Mouse (Mus musculus): Measurements from ENCODE around the gene Wnk2.

Gene Wnk2

DNA sequence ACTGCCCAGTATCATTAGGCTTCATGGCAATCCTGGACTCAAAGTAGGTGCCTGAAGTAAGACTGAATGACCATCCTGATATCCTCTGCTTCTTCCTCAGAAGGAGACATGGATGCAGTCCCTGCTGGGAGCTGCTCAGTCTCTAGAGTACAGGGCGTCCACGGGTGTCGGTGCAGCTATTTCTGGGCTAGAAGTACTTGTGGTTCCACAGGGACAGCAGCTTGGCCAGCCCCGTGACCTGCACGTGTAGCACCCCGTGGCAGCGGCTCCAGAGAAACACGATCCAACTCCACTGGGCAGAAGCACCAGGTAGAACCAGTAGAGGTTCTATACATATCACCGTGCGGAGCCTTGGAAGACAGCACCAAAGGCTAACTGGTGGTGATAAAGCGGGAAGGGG, 13.3 kb downstream of the Wnk2 start:
- DNase-seq = no peak

DNA sequence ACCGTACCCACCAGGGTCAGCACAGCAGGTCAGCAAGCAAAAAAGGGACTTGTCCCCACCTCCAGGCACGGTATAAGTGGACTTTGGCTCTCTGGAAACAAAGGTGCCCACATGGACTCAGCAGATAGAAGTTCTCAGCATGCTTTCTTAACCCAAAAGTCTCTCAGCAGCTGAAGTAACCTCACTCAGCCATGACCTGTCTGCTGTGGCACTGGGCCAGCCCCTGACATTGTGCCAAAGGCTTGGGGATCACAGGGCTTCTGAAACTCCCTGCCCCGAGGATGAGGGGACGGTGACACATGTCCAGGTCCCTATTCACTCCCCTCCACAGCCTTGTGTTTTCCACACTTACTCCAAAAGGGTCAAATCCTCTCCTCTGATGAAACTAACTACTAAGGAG, 14.7 kb downstream of the Wnk2 start:
- DNase-seq = no peak

DNA sequence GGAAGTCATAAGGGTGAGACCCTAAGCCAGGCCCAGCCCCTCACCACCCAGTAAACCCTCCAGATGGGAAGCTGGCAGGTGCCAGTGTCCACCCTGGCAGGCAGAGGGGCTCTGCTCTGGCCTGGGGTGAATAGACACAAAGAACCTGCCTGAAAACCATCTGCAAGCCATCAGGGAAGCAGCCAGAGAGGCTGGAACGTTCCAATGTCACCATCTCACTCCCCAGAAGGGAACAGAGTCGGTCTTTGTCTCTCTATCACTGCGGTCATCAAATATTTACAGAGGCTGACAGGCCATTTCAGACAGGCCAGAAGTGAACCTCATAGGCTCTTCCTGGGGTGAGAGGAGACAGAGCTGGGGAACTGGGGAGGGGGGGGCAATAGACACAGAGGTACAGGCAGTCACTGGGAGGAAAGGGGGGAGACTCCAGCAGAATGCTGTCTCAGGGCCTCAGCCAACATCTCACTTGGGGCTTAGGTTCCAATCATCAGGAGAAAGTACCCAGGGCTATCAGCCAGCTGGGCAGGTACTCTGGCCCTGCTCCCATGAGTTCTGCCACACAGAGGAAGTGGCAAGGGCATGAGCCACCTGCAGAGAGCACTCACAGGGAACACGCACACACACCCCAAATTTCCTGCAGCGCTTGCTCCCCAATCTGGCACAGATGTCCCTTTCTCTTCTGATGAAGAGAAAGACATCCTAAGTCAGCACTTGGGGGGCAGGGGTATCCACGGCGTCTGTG, 15.7 kb downstream of the Wnk2 start:
- no peak for DNase-seq

DNA sequence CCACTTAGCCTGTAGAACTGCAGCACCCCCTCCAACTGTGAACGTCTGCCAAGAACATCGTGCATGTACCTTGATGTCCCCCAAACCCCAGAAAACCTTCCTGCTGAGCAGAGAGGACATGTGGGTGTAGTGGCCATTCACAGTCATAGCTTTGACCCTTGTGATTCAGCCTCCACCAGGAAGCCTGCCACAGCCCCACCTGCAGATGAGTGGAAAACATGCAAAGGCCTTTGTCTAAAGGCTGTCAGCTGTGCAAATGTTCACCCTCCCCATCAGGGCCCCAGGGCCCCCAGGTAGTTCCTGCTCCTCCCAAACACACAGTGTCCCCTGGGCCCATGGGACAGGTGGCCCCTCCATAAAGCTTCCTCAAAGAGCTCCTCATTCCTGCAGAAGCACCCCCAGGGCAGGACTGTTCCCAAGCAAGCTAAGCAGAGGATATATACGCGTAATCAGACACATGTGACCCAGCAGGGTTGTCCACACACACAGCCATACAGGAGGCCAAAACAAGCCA, 16.4 kb downstream of the Wnk2 start:
- no peak for DNase-seq

DNA sequence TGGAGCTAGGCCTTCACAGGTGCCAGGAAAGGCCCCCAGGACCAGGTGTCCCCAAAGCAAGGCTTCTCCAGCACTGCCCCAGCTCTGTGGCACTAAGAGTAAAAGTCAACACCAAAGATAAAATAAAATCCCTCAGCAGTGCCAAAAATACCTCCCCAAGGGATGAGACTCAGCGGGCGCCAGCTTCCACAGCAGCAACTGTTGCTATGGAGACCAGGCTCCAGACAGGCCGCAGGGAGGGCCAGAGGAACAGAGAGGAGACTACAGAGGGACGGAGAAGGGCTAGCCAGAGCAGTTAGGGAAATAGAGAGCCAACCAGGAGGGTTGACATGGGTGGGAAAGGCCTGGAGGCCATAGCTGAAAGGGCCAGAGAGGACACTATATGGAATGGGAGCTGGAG, 18.0 kb downstream of the Wnk2 start:
- peak; percentile 68 for DNase-seq

DNA sequence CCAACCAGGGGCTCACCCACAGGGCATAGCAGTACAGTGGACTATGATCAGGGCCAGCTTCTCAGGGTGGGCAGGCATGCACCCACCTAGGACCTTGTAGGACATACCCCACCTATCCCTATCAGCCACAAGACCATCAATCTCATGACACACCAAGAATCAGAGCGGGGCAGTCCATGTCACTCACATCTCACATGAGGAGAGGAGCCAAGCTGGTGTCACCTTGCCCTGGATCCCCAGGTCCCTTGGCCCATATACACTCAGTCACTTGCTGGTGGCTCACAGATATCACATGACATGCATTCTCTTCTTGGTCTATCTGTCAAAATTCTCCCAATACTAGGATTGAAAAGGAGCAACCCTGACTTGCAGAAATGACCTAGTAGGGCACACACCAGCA, 18.7 kb downstream of the Wnk2 start:
- no peak for DNase-seq

DNA sequence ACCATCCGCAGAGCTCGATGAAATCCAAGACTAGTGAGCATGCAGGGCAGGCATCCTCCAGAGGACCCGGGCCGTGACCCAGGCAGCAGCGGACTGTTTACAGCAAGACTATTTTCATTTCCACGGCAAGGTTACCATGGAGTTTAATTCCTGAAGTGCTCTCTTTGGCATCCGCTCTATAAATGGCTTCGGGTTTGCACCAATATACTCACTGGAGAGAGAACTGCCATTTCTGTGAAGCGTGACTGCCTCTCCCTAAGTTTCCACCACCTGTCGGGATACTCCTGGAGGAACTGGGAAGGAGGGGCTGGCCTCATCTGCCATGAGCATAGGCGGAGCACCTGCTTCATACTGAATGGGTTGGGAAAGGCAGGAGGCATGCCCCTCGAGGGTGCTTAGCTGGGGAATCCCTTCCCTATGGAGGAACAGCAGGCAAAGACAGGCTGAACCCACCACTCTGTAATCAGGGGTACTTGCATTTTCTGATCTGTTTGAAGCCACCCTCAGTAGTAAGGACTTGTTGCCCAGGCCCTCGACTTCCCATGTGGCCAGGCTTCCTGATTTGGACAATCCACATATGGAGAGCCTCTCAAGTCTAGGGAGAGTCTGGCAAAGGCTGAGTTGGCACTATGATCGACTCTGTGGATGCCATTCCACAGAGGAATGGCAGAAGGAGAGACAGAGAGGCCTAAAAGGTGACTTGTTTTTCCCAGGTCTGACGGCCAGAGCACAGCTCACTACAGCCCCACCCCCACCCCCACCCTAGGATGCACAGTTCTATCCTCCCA, 19.8 kb downstream of the Wnk2 start:
- peak; percentile 43 for DNase-seq

DNA sequence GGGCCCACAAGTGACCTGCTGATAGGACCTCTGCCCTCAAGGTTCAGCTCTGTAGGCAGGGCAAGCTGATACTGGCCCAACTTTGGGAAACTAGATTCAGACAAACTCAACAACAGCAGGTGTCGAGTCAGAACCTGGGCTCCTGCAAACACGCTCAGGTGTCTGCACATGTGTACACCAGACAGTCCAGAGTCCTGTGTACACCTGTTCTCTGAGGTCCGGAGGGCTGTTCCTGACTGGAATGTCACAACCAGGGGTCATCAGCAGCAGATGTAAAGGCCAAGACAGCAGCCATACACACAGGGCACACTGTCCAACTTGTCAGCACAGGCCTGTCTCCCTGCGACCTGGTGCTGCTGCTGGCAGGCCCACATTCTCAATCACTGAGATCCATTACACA, 25.7 kb downstream of the Wnk2 start:
- no peak for DNase-seq

DNA sequence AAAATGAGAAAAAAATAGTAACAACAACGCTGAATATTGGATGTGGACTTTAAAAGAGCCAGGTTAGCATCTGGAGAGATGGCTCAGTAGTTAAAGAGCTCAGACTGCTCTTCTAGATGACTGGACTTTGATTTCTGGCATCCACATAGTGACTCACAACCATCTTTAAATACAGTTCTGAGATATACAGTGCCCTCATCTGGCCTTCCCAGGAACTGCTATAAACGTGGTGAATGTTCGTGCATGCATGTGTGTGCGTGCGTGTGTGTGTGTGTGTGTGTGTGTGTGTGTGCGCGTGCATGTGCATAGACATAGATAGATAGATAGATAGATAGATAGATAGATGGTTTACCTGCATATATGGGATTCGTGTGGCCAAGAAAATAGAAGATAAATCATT, 30.3 kb downstream of the Wnk2 start:
- DNase-seq = no peak

DNA sequence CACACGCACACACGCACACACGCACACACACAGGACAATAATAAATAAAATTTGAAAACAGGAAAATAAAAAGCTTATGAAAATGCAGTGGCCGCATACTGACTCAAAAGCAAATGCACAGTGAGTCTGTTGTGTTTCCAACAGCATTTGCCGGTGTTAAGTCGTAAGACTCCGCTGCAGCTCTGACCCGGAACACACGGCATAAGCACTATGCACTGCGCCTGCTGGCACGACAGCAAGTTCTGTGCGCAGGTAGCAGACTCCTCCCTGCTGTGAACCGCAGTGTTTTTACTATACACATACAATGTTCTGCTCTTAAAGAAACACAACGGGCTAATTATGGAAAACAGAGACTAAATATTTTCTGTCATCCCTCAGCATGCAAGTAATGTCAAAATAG, 32.9 kb downstream of the Wnk2 start:
- no peak for DNase-seq

DNA sequence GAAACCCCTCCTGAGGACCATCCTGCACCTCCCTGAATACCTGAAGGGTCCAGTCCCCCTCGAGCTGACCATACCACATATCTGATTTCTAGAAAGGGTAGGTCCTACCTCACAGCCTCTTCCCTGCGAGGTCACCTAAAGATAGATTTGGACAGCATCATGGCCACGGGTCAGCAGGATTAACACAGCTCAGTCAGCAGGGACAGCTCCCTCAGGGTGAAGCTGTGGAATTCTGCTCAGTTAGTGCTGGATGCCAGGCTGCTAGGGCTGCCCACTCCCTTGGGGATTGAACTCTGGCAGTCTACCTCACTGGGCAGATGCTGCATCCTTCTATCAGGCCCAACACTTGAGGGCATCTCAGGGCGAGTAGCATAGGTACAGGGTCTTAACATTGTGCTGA, 33.7 kb downstream of the Wnk2 start:
- no peak for DNase-seq

DNA sequence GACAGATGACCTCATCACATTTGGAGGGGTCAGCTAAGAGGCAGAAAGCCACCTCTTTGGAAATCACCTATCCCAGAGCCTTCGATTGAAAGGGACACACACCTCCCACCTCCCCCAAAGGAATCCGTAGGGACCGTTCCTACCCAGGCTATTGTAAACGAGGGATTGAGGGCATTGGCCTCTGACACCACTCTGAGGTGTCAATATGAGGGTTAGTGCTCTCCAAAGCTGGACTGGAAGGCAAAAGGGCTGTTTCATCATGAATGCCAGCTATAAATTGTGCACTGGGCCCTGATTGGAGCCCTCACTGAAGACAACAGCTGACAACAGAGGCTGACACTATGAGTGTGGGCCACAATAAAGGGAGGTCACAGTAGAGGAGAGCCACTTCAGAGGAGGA, 34.5 kb downstream of the Wnk2 start:
- DNase-seq = no peak

DNA sequence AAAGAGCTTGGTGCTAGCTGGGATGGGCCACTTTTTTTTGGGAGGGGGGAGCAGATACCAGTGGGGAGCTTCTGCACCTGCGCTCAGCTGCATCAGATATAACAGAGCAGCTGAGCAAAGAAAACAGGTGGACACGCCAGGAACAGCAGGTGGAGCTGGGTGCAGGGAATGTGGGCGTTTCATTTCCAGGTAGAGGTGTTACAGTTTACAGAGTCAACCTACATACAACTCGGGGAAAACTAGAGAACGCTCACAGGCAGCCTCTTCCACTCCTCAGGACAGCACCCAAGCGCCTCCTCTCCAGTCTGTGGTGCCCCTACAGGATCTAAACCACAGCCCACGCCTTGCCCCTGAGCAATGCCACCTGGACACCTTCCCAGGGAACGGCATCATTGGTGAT, 35.2 kb downstream of the Wnk2 start:
- DNase-seq = no peak

DNA sequence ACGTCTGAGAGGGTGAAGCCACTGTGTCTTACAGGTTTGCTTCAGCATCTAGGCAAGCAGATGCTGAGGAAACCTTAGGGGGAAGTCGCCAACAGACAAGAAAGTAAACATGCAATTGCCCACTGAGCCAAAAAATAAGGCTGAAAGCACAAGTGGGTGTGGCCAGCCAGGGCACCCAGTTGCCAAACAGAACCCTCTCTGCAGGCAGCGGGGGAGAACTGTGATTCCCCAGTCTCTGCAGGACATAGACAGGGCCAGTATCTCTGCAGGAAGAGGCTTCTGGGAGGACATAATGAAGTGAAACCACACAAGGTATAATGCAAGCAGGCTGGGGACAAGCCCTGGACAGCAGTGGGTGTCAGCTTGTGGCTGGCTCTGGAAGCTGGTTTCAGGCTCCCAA, 38.1 kb downstream of the Wnk2 start:
- DNase-seq = no peak

DNA sequence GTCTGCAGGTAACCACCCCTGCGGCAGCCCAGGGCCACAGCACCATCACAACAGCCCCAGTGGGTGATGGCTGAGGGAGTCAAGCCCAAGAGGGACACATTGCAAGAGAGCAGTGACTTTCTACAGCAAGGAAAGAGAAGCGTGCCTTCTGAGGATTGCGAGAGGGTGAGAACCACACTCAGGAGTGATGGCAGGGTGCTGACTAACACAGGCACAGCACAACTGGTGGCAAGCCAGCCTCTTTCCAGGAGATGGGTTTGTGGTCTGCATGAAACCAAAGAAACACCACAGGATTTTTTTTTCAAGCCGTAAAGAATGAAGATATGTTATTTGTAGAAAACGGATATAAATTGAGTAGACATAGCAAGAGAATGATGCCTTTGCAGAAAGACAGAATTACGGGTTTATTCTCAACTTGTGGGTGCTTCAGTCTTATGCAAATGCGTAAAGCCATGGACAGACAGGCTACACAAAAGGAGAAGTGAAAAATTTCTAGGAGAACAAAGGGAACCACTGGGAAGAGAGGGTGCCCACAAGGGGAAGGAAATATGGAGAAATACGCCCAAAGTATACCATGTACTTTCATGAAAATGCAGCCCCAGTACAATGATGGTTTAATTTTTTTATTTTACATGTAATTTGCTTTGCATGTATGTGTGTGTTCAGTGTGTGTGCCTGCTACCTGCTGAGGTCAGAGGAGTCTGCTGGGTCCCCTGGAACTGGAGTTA, 39.5 kb downstream of the Wnk2 start:
- DNase-seq = no peak

DNA sequence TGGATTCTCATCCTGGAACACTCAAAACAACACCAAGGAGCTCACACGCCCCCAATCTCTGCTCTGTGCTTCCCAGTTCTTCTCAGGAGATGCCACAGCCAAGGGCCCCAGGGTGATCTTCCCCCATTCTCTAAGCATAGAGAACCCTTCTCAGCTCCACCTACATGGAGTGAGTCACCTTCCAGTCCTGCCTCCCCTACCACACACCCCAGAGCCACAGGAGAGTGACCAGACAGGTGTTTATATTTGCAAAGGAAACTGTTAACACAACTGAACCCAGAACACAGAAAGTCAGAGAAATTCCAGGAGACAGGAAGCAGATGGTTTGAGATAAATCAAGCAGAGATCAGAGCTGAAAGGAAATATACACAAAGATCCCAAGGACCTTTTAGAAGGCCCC, 43.9 kb downstream of the Wnk2 start:
- no peak for DNase-seq

DNA sequence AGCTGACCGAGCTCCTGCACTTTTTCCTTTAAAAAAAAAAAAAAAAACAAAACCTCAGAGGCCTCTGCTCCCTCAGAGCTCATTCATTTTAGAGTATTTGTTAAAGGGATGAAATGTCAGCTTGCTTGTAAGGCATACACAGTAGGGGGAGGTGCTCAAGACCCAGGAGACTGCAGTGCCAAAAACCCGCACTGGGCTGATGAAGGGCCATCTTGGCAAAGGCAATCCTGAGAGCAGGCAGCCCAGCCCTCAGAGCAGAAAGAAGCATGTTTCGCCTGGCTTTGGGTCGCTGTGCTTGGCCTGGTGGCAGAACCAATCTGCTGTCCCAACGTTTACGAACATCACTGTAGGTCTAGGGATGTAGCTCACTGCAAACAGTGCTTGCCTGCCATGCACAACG, 44.6 kb downstream of the Wnk2 start:
- DNase-seq = no peak

DNA sequence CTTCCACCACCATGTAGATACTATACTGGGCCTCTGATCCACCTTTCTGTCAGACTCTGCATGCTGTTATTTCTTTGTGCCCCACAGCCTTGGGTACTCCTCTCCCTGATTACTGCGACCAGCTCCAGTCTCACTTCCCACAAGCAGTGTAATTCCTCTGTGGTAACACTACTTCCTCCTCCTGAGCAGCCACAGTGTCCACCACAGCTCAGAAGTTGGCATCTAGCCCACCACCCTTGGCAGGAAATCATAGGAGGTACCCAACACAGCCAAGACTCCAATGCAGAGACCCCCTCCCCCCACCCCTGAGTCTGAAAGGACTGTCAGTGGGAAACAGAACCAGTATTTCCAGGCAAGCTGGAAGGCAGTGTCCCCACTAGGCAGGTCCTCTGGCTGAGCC, 47.4 kb downstream of the Wnk2 start:
- peak; percentile 75 for DNase-seq

DNA sequence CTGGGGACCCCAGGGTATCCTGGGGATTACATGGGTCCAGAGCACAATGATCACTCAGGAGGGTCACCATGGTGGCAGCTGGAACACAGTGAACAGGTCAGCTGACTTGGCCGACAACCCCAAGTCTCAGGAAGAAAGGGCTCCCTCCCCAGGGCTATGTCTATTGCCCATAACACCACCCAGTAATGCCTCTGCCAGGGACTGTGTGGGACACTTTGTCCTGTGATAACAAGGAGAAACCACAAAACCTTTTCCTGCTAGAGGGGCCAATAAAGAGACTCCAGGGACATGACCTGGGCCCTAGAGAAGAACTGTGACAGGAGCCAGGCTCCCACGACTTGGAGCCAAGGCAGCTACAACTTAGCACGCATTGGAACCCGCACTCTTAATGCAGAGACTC, 51.0 kb downstream of the Wnk2 start:
- DNase-seq = no peak

DNA sequence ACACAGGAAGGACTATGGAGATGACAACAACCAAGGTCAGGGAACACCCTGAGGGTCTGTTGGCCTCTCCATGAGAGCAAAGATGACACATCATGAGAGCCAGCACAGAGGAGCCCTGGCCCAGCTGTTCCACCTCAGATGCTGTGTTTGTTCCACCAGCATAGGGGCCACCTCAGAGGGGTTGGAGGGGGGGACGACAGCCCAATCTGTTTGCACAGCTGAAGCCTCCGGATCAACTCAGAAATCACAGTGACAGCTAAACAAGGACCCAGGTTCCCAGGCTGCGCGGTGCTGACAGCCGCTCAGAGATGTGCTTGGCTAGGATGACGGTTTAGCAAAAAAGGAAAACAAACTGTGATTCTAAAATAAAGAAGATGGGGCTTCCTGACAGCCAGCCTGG, 53.1 kb downstream of the Wnk2 start:
- no peak for DNase-seq

DNA sequence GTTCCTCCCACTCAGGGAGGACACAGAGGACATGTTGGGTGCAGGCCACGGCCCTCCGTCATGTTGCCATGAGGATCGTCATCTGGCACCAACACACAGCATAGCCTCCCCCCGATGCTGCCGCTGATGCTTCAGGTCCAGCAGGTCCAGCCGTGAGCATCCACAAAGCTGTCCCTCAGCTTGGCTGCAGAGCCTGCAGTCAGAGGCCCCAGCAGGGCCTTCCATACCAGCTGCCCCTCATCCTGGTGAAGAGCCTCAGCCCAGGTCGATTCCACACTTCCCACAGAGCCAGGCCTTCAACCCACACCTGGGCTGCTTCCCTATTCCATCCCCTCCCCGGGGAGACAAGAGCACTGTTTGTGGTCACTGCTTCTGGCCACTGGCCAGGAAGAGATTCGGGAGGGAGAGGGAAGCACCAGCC, 54.3 kb downstream of the Wnk2 start:
- no peak for DNase-seq

DNA sequence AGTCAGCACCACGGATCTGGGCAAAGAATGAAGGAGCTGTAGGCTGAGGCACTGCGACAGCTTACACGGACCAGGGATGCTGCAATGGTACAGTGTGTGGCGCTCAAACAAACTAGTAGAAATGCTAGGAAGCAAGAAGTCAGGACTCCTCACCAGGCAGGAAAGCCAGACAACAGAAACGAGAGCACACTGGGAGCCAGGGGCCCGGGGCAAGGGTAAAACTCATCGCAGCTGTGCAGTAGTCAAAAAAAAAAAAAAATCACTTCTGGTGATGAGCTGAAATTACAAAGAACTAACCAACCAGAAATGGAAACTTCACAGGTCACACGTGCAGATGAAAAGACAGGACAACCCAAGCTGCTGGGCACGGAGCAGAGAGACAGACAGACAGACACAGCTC, 55.2 kb downstream of the Wnk2 start:
- DNase-seq = no peak

DNA sequence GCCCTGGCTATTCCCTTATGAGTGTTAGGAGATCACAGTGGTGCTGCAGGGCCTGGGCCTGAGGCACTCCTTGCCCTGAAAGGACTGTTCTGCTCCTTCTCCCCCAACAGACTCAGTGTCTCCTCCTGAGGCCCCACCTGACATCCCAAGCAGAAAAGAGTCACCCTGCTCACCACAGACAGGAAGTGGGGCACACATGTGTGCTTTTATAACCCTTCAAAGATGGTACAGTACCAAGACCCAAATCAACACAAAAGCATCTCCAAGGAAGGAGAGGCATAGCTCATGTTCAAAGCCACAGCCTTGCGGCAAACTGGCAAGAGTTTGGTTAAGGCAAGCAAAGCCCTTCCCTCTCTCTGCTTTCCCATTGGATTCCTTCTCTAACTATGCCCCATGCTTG, 57.6 kb downstream of the Wnk2 start:
- no peak for DNase-seq

DNA sequence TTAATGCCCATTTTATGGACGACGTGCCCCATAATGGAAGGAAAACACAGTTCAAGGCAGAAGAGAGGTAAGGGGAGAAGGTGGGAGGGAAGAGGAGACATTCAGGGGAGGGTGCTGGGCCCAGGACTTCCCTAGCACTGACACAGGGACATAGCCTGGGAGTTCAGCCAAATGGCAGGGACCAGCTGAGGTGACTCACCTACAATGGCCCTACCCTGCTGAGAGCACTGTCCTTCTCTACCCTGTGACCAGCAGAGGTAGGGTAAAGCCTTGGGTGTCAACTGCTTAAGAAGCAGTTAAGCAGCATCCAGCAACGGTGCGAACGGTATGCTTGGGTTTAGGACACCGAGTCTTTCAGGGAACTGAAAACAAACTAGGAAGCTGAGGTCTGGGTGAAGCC, 58.9 kb downstream of the Wnk2 start:
- no peak for DNase-seq

All from right cerebral cortex, postnatal 14 days (tissue).